Mouse (Mus musculus) hindlimb bud, embryonic 11.5 days (tissue): ENCODE measurements around the gene Med8.

ENCODE experiments used
- DNase-seq: peaks from one replicate; pipeline ENCODE4 v3.0.0-alpha.2; 2012; ENCODE audit warnings: low read depth, low spot score; ENCODE audit errors: extremely low spot score

The Med8 gene

DNA sequence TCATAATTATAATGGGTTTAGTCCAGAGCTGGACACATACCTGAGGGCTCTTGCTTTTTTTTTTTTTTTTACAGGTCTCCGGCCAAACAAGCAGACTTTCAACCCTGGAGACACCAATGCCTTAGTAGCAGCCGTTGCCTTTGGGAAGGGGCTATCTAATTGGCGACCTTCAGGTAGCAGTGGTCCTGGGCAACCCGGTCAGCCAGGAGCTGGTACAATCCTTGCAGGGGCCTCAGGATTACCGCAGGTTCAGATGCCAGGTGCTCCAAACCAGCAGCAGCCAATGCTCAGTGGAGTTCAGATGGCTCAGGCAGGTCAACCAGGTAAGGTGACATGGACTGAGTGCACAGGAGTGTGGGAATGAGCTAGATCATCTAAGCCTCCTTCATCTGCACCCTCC is 4.4 kb downstream of the Med8 start:
- no peak for DNase-seq

DNA sequence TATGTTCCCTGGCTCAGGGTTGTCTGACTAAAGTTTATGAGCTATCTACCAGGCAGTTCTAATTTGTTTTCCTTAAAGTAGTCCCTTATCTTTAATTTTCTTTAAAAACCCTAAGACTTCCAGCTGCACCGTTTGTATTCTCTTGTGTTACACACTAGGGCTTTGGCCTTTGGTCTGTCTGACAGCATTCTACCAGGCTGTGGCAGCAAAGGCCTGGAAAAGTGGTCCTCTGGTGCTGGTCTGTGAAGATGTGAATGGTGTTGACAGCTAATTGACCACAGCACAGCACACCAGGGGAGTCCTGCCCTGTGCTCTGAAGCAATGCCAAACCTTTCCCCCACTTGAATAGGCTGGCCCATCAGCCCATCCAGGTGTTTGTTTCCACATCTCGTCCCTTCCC is 6.6 kb downstream of the Med8 start:
- DNase-seq, result no peak

DNA sequence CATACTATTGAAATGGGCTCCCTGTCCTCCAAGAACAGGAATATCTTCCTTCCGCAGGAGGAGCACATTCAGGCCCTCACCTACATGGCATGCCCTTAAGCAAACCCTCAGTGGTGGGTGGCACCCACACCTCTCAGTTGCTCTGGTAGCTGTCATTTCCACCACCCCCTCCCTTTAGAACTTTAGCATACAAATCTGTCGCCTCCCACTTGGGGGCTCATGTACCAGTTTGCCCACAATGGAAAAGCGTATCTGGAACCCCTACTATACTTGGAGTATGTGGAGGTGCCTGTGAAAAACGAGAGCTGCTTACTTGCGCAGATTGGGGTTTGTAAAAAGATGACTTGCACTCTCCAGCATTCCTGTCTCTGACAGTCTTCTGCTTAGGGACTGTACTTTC is 7.2 kb downstream of the Med8 start:
- no peak for DNase-seq

DNA sequence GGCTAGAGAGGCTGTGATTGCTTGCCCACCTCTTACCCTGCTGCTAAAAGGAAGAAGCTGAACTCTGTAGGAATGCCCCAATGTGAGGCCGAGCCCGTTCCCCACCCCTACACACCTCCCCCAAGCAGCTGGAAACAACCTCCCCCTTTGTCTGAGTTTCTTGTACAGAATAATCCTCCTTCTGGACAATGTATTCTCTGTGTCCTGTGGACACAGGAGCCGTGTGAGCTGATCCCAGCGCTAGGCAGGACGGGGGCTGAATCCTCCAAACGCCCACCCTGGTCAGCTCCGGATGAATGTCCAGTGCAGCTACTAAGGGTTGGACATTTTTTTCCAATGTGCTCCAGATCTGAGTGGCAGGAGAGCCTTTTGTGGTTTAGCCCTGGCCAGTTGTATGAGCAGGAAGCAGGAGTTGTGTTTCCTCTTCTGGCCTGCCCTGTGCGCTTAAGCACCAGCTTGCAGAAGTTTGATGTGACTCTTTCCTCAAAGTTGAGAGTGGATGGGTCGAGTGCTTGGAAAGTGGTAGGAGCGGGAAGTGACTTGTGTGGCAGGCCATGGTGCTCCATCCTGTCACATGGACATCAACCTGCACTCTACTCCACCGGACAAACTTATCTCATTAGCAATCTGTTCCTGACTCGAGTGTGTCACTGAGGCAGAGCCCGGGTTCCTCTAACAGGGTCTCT is 8.1 kb downstream of the Med8 start:
- no peak for DNase-seq

- DNase-seq, result no peak
Observed at GRCm38 (mm10) chr4:118421384-118421783, 12.2 kb downstream of the Med8 start.

DNA sequence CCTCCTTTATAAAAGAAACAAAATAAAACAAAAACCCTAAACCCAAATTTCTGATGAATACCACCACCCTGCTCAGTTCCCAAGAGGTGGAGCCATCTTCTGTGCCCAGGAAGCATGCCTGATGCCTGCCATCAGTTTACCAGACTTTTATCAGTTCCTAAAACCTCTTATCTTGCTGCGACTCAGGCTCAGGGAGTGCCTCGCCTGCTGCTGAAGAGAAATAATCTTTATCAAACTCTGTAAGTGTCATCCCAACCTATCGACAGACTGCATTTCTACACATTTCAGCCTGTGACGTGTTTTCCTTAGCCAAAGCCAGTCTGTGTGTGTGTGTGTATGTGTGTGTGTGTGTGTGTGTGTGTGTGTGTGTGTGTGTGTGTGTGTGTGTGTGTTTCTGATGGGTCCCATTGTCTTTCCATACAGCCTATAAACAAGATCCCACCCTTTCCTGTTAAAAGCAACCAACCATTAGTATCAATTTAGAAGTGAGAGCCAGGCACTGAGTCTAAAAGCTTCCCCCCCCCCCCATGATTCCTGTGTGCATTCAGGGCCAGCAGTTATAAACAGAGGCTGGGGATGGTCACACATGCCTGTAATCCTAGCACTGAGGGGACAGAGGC is 15.5 kb downstream of the Med8 start:
- DNase-seq, result no peak

GRCm38 (mm10) chr4:118425374-118425773 is 16.2 kb downstream of the Med8 start:
- DNase-seq, result no peak

DNA sequence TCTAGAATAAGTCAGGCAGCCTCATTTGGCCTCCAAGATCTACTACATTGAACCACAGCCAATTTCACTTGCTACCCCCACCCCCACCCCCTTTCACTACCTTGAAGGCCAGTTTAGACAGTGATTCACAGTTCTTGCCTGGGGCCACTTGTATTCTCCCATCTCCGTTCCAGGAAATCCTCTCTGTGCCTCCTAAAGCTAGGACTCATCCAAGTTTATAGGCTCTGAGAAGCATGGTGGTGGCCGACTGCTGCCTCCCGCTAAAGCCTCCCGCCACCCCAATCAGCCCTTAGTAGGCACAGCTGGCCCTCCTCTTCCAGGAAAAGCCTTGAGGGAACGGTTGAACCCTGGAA is 18.3 kb downstream of the Med8 start:
- DNase-seq, result no peak

GRCm38 (mm10) chr4:118427768-118428451 is 18.8 kb downstream of the Med8 start, which contains the start of gene Elovl1:
TSS of gene Elovl1 (plus strand) at chr4:118428093.
- DNase-seq, result no peak

- no peak for DNase-seq
Observed at GRCm38 (mm10) chr4:118428531-118429214, 19.5 kb downstream of the Med8 start.

DNA sequence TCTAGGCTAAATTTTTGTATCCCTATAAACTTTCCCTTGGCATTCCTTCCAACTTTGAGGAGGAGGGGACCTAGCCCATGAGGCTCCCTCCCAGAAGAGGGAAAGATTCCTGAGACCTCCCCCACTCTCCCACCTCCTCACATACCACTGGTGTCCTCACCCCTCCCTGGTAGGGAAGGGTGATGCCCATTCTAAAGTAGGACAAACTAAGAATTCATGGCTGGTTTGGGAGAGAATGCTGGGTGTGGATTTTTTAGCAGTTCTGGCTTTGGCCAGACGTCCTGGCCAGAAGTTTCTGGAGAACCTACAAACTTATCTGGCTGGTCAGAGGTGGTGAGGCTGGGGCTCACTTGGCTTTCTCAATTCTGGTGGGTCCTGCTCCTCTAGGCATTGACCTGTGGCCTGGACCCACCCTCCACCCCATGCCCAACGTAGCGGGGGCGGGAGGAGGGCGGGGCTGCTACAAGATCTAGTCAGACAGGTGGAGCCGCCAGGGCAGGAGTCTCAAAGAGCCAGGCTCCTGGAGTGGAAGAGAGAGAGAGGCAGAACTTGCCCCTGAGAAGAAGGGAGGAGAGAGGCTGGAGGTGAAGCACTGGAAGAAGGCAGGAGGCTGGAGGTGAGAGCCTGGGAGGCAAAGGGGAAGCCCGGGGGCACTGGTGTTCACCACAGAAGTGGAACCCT is 20.2 kb downstream of the Med8 start:
- no peak for DNase-seq

GRCm38 (mm10) chr4:118432332-118432731 is 23.2 kb downstream of the Med8 start:
- DNase-seq, result no peak

GRCm38 (mm10) chr4:118436820-118437603 is 27.9 kb downstream of the Med8 start, which contains the start of gene Cdc20:
TSS of gene Cdc20 (minus strand) at chr4:118437352.
- DNase-seq, result peak; percentile 93

GRCm38 (mm10) chr4:118437829-118438253 is 28.7 kb downstream of the Med8 start:
- DNase-seq, result no peak

GRCm38 (mm10) chr4:118445088-118445487 is 36.0 kb downstream of the Med8 start:
- DNase-seq, result no peak

DNA sequence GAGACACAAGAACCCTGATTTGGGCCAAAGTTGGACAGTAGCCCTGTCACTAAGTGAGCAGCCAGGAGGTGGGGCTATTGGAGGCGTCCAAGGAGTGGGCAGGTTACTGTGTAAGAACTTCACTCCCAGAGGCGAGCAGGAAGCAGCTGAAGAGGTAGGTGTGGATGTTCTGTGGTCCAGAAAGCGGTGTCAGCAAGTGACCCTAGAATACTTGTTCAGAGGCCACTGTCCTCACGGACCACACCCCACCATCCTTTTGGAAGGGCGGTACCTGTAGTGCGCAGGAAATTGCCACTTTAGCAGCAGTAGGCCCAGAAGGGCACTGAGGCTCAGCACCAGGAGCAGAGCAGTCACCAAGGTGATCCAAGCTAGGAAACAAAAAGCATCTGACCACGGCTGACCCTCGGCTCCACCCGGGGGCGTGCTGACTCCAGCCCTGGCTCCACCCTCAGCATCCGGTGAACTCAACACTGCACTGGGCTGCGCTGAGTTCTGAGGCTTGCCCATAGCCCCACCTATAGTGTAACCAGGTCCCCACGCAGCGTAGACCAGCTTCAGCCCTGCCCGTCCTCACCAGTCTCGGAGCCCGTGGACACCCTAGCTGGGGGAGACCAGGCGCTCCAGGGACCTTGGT is 36.8 kb downstream of the Med8 start:
- DNase-seq, result no peak

GRCm38 (mm10) chr4:118446415-118447153 is 37.4 kb downstream of the Med8 start:
- no peak for DNase-seq

DNA sequence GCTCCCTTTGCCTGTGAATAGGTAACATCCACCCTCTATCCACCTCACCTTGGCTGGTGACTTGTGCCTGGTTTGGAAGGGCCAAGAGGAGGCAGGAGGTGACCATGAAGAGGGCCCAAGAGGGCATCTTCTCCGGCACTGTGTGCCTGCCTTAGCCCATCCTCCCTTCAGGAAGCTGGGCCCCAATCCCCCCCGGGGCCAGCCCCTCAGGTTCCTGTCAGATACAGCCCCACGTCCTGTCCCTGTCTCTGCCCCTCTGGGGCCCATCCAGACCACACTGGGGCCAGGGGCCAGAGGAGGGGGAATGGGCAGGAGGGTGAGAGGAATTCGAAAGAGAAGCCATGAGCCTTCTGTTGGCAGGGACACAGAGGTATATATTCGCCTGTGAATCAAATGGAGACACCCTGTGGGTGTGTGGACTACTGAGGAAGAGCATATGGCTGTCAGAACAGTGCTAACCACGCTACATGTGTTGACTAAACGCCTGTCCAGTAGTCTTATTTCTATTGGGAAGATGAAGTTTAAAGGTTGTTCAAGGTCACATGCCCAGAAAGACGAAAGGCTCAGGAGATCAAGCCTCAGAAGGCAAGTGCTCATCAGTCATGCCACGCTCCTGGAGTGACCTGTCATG is 48.3 kb downstream of the Med8 start, which contains the start of gene Mpl:
Gene Mpl, minus strand, starts transcription at position 169 of the 631 bp plus-strand sequence.
- no peak for DNase-seq

GRCm38 (mm10) chr4:118464956-118465355 is 55.8 kb downstream of the Med8 start:
- no peak for DNase-seq
